ENCODE assay signal across 8 mouse cellular contexts in the genomic region with DNA sequence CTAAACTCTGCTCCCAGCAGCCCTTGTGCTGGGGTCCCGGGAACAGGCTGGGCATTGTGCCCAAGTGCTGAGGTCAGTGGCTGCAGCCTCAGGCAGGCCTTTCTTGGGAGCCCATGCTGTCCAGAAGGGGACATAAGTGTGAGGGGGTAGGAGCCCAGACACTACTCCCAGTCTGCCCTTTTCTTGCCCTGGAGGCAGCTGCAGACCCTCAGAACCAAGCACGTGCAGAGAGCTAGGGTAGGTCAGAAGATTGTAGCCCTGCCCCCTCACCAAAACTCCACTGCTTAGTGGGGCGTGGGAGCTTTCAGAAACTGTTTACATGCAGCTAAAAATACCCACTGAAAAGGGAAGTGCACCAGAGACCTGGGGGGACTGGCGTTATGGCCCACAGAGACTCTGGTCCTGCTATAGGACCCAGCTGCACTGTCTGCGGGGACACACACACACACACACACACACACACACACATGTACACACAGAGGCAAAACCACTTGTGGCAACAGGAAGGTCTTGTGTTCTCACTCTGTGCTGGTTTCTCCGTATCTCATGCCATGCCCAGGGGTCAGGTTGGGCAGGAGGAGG. TPM values are rescaled to one million over a fixed set of nuclear protein-coding genes. Genes with fewer than 3 reads are reported as not detected.
DNase-seq lines count a peak whose midpoint lies in the region; ATAC-seq and TF ChIP-seq lines count a peak whose summit lies in the region.

No protein-coding gene starts in this region.

- H3ac ChIP-seq in myocyte (ENCODE audit: control insufficient read depth, insufficient read length): no peak overlapping the region

- no peaks in the 10 kb centered on the region; the same call in 1 of the 2 replicates for H3K36me3 ChIP-seq in hindbrain, embryonic 11.5 days (ENCODE audit: control insufficient read depth, insufficient read depth, low read length)
- H3K36me3 ChIP-seq in limb, embryonic 12.5 days: peaks cover 32% of the 10 kb centered on the region
- no peaks in the 10 kb centered on the region for H3K36me3 ChIP-seq in myocyte (ENCODE audit: control insufficient read depth, insufficient read depth)

- H3K4me3 ChIP-seq in hindbrain, embryonic 11.5 days (ENCODE audit: low read depth, low read length): no peak overlapping the region
- H3K4me3 ChIP-seq in limb, embryonic 12.5 days (replicated peaks): no peak overlapping the region
- no peak overlapping the region for H3K4me3 ChIP-seq in myocyte

- no peak overlapping the region for H3K4me2 ChIP-seq in hindbrain, embryonic 11.5 days (replicated peaks; ENCODE audit: low read depth, low read length)
- H3K4me2 ChIP-seq in limb, embryonic 12.5 days: peak overlapping the region; percentile 50
- H3K4me2 ChIP-seq in myocyte (ENCODE audit: low read depth): peak overlapping the region; percentile 91

- H3K9me3 ChIP-seq in hindbrain, embryonic 11.5 days (ENCODE audit: control insufficient read depth, low read length): no peaks in the 10 kb centered on the region
- no peaks in the 10 kb centered on the region for H3K9me3 ChIP-seq in limb, embryonic 12.5 days

- 0 out of 2 replicates have a peak overlapping the region, but pooled peaks have one; percentile 36 for H3K27ac ChIP-seq in hindbrain, embryonic 11.5 days (ENCODE audit: low read depth, low read length)
- H3K27ac ChIP-seq in limb, embryonic 12.5 days: peak overlapping the region; percentile 91

- H3K9ac ChIP-seq in hindbrain, embryonic 11.5 days (ENCODE audit: low read depth, low read length): no peak overlapping the region
- H3K9ac ChIP-seq in limb, embryonic 12.5 days (replicated peaks): peak overlapping the region; percentile 52

- H3K4me1 ChIP-seq in hindbrain, embryonic 11.5 days (replicated peaks; ENCODE audit: control insufficient read depth, insufficient read depth, low read length): peaks cover 18% of the 10 kb centered on the region
- H3K4me1 ChIP-seq in limb, embryonic 12.5 days (replicated peaks): peaks cover 70% of the 10 kb centered on the region

- WGBS in hindbrain, embryonic 11.5 days: 61% methylated on average over 6 of the region's 6 CpGs
- WGBS in limb, embryonic 12.5 days: 37% methylated on average over 6 of the region's 6 CpGs

- peaks cover 90% of the 10 kb centered on the region for H3K79me2 ChIP-seq in myocyte (ENCODE audit: control insufficient read depth, insufficient read depth)

- no peak for ATAC-seq in hindbrain, embryonic 11.5 days (ENCODE audit: low FRiP score)
- peak; percentile 37 for ATAC-seq in limb, embryonic 12.5 days (ENCODE audit: insufficient number of reproducible peaks, insufficient read depth, low FRiP score, low TSS enrichment, low read depth)

- no peaks in the 10 kb centered on the region for H3K27me3 ChIP-seq in hindbrain, embryonic 11.5 days (ENCODE audit: control insufficient read depth, insufficient read depth, low read length)
- H3K27me3 ChIP-seq in limb, embryonic 12.5 days: no peaks in the 10 kb centered on the region
- H3K27me3 ChIP-seq in myocyte (ENCODE audit: control insufficient read depth, insufficient read depth, insufficient read length): no peaks in the 10 kb centered on the region

- DNase-seq in adrenal gland, adult (ENCODE audit: inconsistent age in 2 of 2, low spot score in 1 of 2): peak; percentile 65 to 75
- DNase-seq in adrenal gland, postnatal 4 days (ENCODE audit: low spot score in 2 of 2): no peak
- DNase-seq in A20 (ENCODE audit: low read depth, low spot score): peak; percentile 94
- peak; percentile 55 for DNase-seq in fibroblast of lung, adult 2 months (ENCODE audit: low read depth)
- DNase-seq in hindbrain, embryonic 11.5 days (ENCODE audit: low spot score): no peak
- DNase-seq in urinary bladder, postnatal 36 days (ENCODE audit: low spot score in 2 of 2): no peak

- no peak for TF ChIP-seq POLR2A in myocyte (IDR thresholded peaks at IDR 0.05; ENCODE audit: insufficient read length, low read depth)

TF ChIP-seq in myocyte, 11 proteins besides CTCF, POLR2A, EP300 and RAD21:
- TF ChIP-seq MYOG (IDR thresholded peaks at IDR 0.05; ENCODE audit: control insufficient read depth in 1 of 3, insufficient read depth in 1 of 3, insufficient read length in 2 of 3, low read depth in 2 of 3) (no peak), REST (IDR thresholded peaks at IDR 0.05; ENCODE audit: insufficient read depth, insufficient read length) (no peak), E2F4 (IDR thresholded peaks at IDR 0.05; ENCODE audit: insufficient read depth) (no peak), CEBPB (IDR thresholded peaks at IDR 0.05; ENCODE audit: insufficient read depth, poor library complexity, severe bottlenecking) (no peak), SRF (IDR thresholded peaks at IDR 0.05; ENCODE audit: control insufficient read depth, insufficient read length, low read depth) (no peak), MYOD1 (IDR thresholded peaks at IDR 0.05; ENCODE audit: control insufficient read depth in 1 of 3, insufficient read length in 2 of 3, low read depth in 2 of 3) (no peak), TCF3 (IDR thresholded peaks at IDR 0.05; ENCODE audit: insufficient read length, low read depth) (no peak), TCF12 (IDR thresholded peaks at IDR 0.05; ENCODE audit: insufficient read depth, poor library complexity, severe bottlenecking) (no peak), MAX (IDR thresholded peaks at IDR 0.05; ENCODE audit: low read depth) (no peak), POLR2AphosphoS2 (IDR thresholded peaks at IDR 0.05; ENCODE audit: insufficient read length, low read depth) (no peak), USF1 (IDR thresholded peaks at IDR 0.05; ENCODE audit: low read depth) (no peak)

RNA-seq across cellular contexts. Expression of a gene that starts 15.6 kb away (rescaled TPM):
- total RNA-seq in adrenal gland, postnatal 4 days (2021): 10 to 100 TPM; 91.3 to 92.4 TPM
- polyA plus RNA-seq in hindbrain, embryonic 11.5 days (2014; fragmentation: Nextera tagmentation; extraction: Ambion mirVana): 29.4 and 30.7 TPM in 2 replicates
- 33.9 and 36.0 TPM in 2 replicates for polyA plus RNA-seq in limb, embryonic 12.5 days (2016; fragmentation: Nextera tagmentation; extraction: Ambion mirVana)
- polyA plus RNA-seq in myocyte (2012; fragmentation: generic; extraction: Trizol): 76.7 TPM

RNA-seq across cellular contexts. Expression of a gene that starts 17.3 kb away (rescaled TPM):
- total RNA-seq in adrenal gland, postnatal 4 days (2021): not detected
- polyA plus RNA-seq in hindbrain, embryonic 11.5 days (2014; fragmentation: Nextera tagmentation; extraction: Ambion mirVana): not detected in 2 replicates
- polyA plus RNA-seq in limb, embryonic 12.5 days (2016; fragmentation: Nextera tagmentation; extraction: Ambion mirVana): 0.14 TPM in 1 of 2 replicates, not detected in the other
- 1.00 TPM for polyA plus RNA-seq in myocyte (2012; fragmentation: generic; extraction: Trizol)

RNA-seq across cellular contexts. Expression of a gene that starts 31.8 kb away (rescaled TPM):
- total RNA-seq in adrenal gland, postnatal 4 days (2021): not detected
- 0.09 and 0.11 TPM in 2 replicates for polyA plus RNA-seq in hindbrain, embryonic 11.5 days (2014; fragmentation: Nextera tagmentation; extraction: Ambion mirVana)
- not detected in 2 replicates for polyA plus RNA-seq in limb, embryonic 12.5 days (2016; fragmentation: Nextera tagmentation; extraction: Ambion mirVana)
- 0.23 TPM for polyA plus RNA-seq in myocyte (2012; fragmentation: generic; extraction: Trizol)

RNA-seq across cellular contexts. Expression of a gene that starts 45.7 kb away (rescaled TPM):
- 1 to 10 TPM in 1 of 2 experiments, not detected in 1; 8.7 TPM for total RNA-seq in adrenal gland, postnatal 4 days (2021)
- not detected in 2 replicates for polyA plus RNA-seq in hindbrain, embryonic 11.5 days (2014; fragmentation: Nextera tagmentation; extraction: Ambion mirVana)
- not detected in 2 replicates for polyA plus RNA-seq in limb, embryonic 12.5 days (2016; fragmentation: Nextera tagmentation; extraction: Ambion mirVana)
- polyA plus RNA-seq in myocyte (2012; fragmentation: generic; extraction: Trizol): not detected

RNA-seq across cellular contexts. Expression of a gene that starts 48.6 kb away (rescaled TPM):
- 10 to 100 TPM; 23.4 to 29.2 TPM for total RNA-seq in adrenal gland, postnatal 4 days (2021)
- polyA plus RNA-seq in hindbrain, embryonic 11.5 days (2014; fragmentation: Nextera tagmentation; extraction: Ambion mirVana): 5.2 and 8.6 TPM in 2 replicates
- 17.5 and 19.4 TPM in 2 replicates for polyA plus RNA-seq in limb, embryonic 12.5 days (2016; fragmentation: Nextera tagmentation; extraction: Ambion mirVana)
- polyA plus RNA-seq in myocyte (2012; fragmentation: generic; extraction: Trizol): 12.2 TPM

Comparison
In these comparisons a context has a peak if more than half of its experiments do, and no peak if none do; other contexts are left out.
1. DNase-seq: peak in adrenal gland, adult (2 of 2), A20 (single experiment) and fibroblast of lung, adult 2 months (single experiment); none in adrenal gland, postnatal 4 days (0 of 2), hindbrain, embryonic 11.5 days (single experiment) and urinary bladder, postnatal 36 days (0 of 2).